Mouse (Mus musculus) heart, adult 2 months (tissue): ENCODE data around the gene Fkbp2. TPM values are rescaled to one million over a fixed set of nuclear protein-coding genes. Genes with fewer than 3 reads are reported as not detected.

Source experiments
- DNase-seq, 2 experiments: peaks; one replicate each; pipeline ENCODE4 v3.0.0; 2021
- H3K27ac ChIP-seq: fragments of 200-600 bp; 2 replicates; pipeline ENCODE4 v1.8.1; 2022
- H3K27me3 ChIP-seq: fragments of 200-500 bp; 2 replicates; pipeline ENCODE4 v1.6.1; 2012; ENCODE audit warnings: mild to moderate bottlenecking, low read length, inconsistent platforms, mixed read lengths; ENCODE audit not compliant: control insufficient read depth, insufficient read depth
- H3K36me3 ChIP-seq: fragments of 200-500 bp; 2 replicates; pipeline ENCODE4 v1.6.1; 2012; ENCODE audit warnings: low read length, inconsistent platforms; ENCODE audit not compliant: control insufficient read depth, insufficient read depth
- H3K4me1 ChIP-seq: fragments of 200-500 bp; 2 replicates; pipeline ENCODE4 v1.6.1; 2011; ENCODE audit warnings: low read length; ENCODE audit not compliant: control insufficient read depth, insufficient read depth
- H3K4me3 ChIP-seq: fragments of 200-600 bp; 2 replicates; pipeline ENCODE4 v1.8.1; 2022
- H3K79me2 ChIP-seq: fragments of 200-500 bp; replicated peaks from 2 replicates; pipeline ENCODE4 v1.6.1; 2012; ENCODE audit warnings: mild to moderate bottlenecking, inconsistent platforms, low read length, moderate library complexity, mixed read lengths; ENCODE audit not compliant: control insufficient read depth, insufficient read depth
- H3K9ac ChIP-seq: fragments of 200-500 bp; 2 replicates; pipeline ENCODE4 v1.6.1; 2012; ENCODE audit warnings: low read depth, mild to moderate bottlenecking, control low read depth, inconsistent platforms, low read length, mixed read lengths
- CTCF ChIP-seq: fragments of 200-600 bp; IDR thresholded peaks from 2 replicates; pipeline ENCODE4 v1.8.1; 2022; ENCODE audit warnings: antibody characterized with exemption, mild to moderate bottlenecking, moderate library complexity
- EP300 ChIP-seq: fragments of 200-500 bp; IDR thresholded peaks from 2 replicates; pipeline ENCODE4 v1.6.1; 2011; ENCODE audit warnings: low read depth, low read length, control low read depth; ENCODE audit not compliant: insufficient read depth
- POLR2A ChIP-seq: fragments of 200-500 bp; IDR thresholded peaks from 2 replicates; pipeline ENCODE4 v1.6.1; 2011; ENCODE audit warnings: mild to moderate bottlenecking, low read depth, low read length, control low read depth; ENCODE audit not compliant: insufficient read depth
- WGBS: fragments of 180-500 bp; shearing (Covaris S2); methylation state at CpG from one replicate; pipeline ENCODE4 v1.1.7; 2018; 5-methylcytosine and 5-hydroxymethylcytosine counted together
- intact Hi-C: fragments of 180-260 bp; cut with DNase I; formaldehyde crosslinking; loops from one replicate; pipeline ENCODE4 v1.15.1; 2025
- polyA plus RNA-seq: library from polyadenylated mRNA; depleted of rRNA; stranded (reverse); fragments of >200 nt; gene quantifications from 2 replicates; pipeline ENCODE4 v1.2.3, GENCODE M21; 2012
- total RNA-seq, 2 experiments: library from RNA; stranded (reverse); gene quantifications; 2 replicates each; pipeline ENCODE4 v1.2.3; 2021

Gene Fkbp2
- total and polyA plus RNA-seq, 3 experiments = 21.1 to 24.7 (median 23.2) TPM

- no peaks in the 10 kb centered on the region for H3K27me3 ChIP-seq
- no peaks in the 10 kb centered on the region; the same call in 1 of the 2 replicates for H3K79me2 ChIP-seq
- no peak overlapping the region for H3K9ac ChIP-seq
- WGBS = 33% methylated on average over 11 of the region's 11 CpGs
- H3K4me3 ChIP-seq = no peak overlapping the region
- no peaks in the 10 kb centered on the region for H3K36me3 ChIP-seq
- no peak for DNase-seq
- H3K27ac ChIP-seq = no peak overlapping the region
- H3K4me1 ChIP-seq = peaks cover 2% of the 10 kb centered on the region
- intact Hi-C loops = no loop called here
- TF ChIP-seq EP300 (no peak), CTCF (no peak), POLR2A (no peak)
Measured at GRCm38 (mm10) chr19:6970460-6971085, 9.7 kb downstream of the Fkbp2 start.

GRCm38 (mm10) chr19:6969665-6970381, 10.5 kb downstream of the Fkbp2 start:
- H3K36me3 ChIP-seq = no peaks in the 10 kb centered on the region
- intact Hi-C loops = loop anchor here (1.0 kb wide), 1 partner anchor 46 kb away; no protein-coding TSS in a partner anchor
- H3K79me2 ChIP-seq = no peaks in the 10 kb centered on the region; the same call in 1 of the 2 replicates
- H3K27ac ChIP-seq = peak overlapping the region; percentile 92
- H3K27me3 ChIP-seq = no peaks in the 10 kb centered on the region
- peaks cover 2% of the 10 kb centered on the region for H3K4me1 ChIP-seq
- H3K4me3 ChIP-seq = peak overlapping the region; percentile 62
- 1% methylated on average over 54 of the region's 55 CpGs for WGBS
- DNase-seq = peak; percentile 86 to 89
- TF ChIP-seq CTCF = peak; percentile 81
- TF ChIP-seq POLR2A = peak; percentile 61
- no peak for TF ChIP-seq EP300
- peak overlapping the region; percentile 94 for H3K9ac ChIP-seq

GRCm38 (mm10) chr19:6969291-6969664, 11.0 kb downstream of the Fkbp2 start:
- no peak for DNase-seq
- H3K79me2 ChIP-seq = no peaks in the 10 kb centered on the region; the same call in 1 of the 2 replicates
- H3K9ac ChIP-seq = peak overlapping the region; percentile 94
- H3K27me3 ChIP-seq = no peaks in the 10 kb centered on the region
- H3K4me3 ChIP-seq = peak overlapping the region; percentile 62
- intact Hi-C loops = loop anchor here (1.0 kb wide), 1 partner anchor 45 kb away; no protein-coding TSS in a partner anchor
- H3K4me1 ChIP-seq = peaks cover 2% of the 10 kb centered on the region
- WGBS = 3% methylated on average over 19 of the region's 20 CpGs
- TF ChIP-seq EP300 (0 out of 2 replicates have a peak, but pooled peaks have one; percentile 4), CTCF (no peak), POLR2A (no peak)
- peak overlapping the region; percentile 92 for H3K27ac ChIP-seq
- no peaks in the 10 kb centered on the region for H3K36me3 ChIP-seq

GRCm38 (mm10) chr19:6968491-6969271, 11.6 kb downstream of the Fkbp2 start:
- 25% methylated on average over 15 of the region's 15 CpGs for WGBS
- Histone ChIP-seq H3K36me3 (no peaks in the 10 kb centered on the region), H3K27ac (peak overlapping the region; percentile 92), H3K27me3 (no peaks in the 10 kb centered on the region), H3K4me1 (peaks cover 2% of the 10 kb centered on the region), H3K79me2 (no peaks in the 10 kb centered on the region; the same call in 1 of the 2 replicates), H3K4me3 (peak overlapping the region; percentile 62), H3K9ac (peak overlapping the region; percentile 94)
- DNase-seq = peak in 1 of 2 experiments; percentile 42
- intact Hi-C loops = loop anchor here (1.0 kb wide), 2 partner anchors 16 to 44 kb away; no protein-coding TSS in a partner anchor
- TF ChIP-seq CTCF (no peak), EP300 (no peak), POLR2A (no peak)

GRCm38 (mm10) chr19:6956461-6956860, 23.8 kb downstream of the Fkbp2 start:
- Histone ChIP-seq H3K9ac (no peak overlapping the region), H3K27me3 (no peaks in the 10 kb centered on the region)
- 81% methylated on average over 10 of the region's 10 CpGs for WGBS

More at GRCm38 (mm10) chr19:6956461-6956860, 23.8 kb downstream of the Fkbp2 start:
- Histone ChIP-seq H3K36me3 (no peaks in the 10 kb centered on the region), H3K4me1 (peaks cover 7% of the 10 kb centered on the region), H3K4me3 (no peak overlapping the region), H3K79me2 (no peaks in the 10 kb centered on the region), H3K27ac (no peak overlapping the region)
- intact Hi-C loops = no loop called here
- DNase-seq = no peak
- TF ChIP-seq EP300 = no peak
- no peak for TF ChIP-seq POLR2A
- no peak for TF ChIP-seq CTCF
